Mouse (Mus musculus) thymus, adult 18-20 months (tissue): ENCODE data around the gene Cd164l2.

Source experiments
- DNase-seq, 2 experiments: peaks; one replicate each; pipeline ENCODE4 v3.0.0; 2022; ENCODE audit warnings: mixed read lengths in 2 of 2

The Cd164l2 gene

GRCm38 (mm10) chr4:133195014-133195413, 16.9 kb upstream of the Cd164l2 start:
- DNase-seq, result no peak

GRCm38 (mm10) chr4:133196136-133196535, 15.8 kb upstream of the Cd164l2 start:
- no peak for DNase-seq

- DNase-seq, result peak; percentile 71 to 81
Observed at GRCm38 (mm10) chr4:133196852-133197251, 15.1 kb upstream of the Cd164l2 start.

- no peak for DNase-seq
Observed at GRCm38 (mm10) chr4:133197355-133197754, 14.6 kb upstream of the Cd164l2 start.

GRCm38 (mm10) chr4:133197801-133198286, 14.1 kb upstream of the Cd164l2 start:
- no peak for DNase-seq

GRCm38 (mm10) chr4:133198337-133199180, 13.4 kb upstream of the Cd164l2 start:
- DNase-seq, result no peak

GRCm38 (mm10) chr4:133199743-133200142, 12.2 kb upstream of the Cd164l2 start:
- DNase-seq, result no peak

GRCm38 (mm10) chr4:133200343-133200742, 11.6 kb upstream of the Cd164l2 start:
- no peak for DNase-seq

GRCm38 (mm10) chr4:133201006-133201771, 10.7 kb upstream of the Cd164l2 start:
- no peak for DNase-seq

GRCm38 (mm10) chr4:133202254-133202653, 9.7 kb upstream of the Cd164l2 start:
- DNase-seq, result no peak

GRCm38 (mm10) chr4:133203591-133203990, 8.3 kb upstream of the Cd164l2 start:
- DNase-seq, result no peak

- DNase-seq, result no peak
Observed at GRCm38 (mm10) chr4:133204379-133204778, 7.6 kb upstream of the Cd164l2 start.

GRCm38 (mm10) chr4:133209366-133209765, 2.6 kb upstream of the Cd164l2 start:
- no peak for DNase-seq

- no peak for DNase-seq
Observed at GRCm38 (mm10) chr4:133210023-133210787, 1.7 kb upstream of the Cd164l2 start.

- DNase-seq, result no peak
Observed at GRCm38 (mm10) chr4:133210788-133211390, 1.0 kb upstream of the Cd164l2 start.

- DNase-seq, result peak in 1 of 2 experiments; percentile 28
Observed at GRCm38 (mm10) chr4:133212562-133213267, 784 bp downstream of the Cd164l2 start.

GRCm38 (mm10) chr4:133213268-133213590, 1.3 kb downstream of the Cd164l2 start:
- no peak for DNase-seq

GRCm38 (mm10) chr4:133213661-133214060, 1.7 kb downstream of the Cd164l2 start:
- DNase-seq, result no peak

GRCm38 (mm10) chr4:133217641-133218040, 5.7 kb downstream of the Cd164l2 start:
- peak in 1 of 2 experiments; percentile 27 for DNase-seq

GRCm38 (mm10) chr4:133218745-133219144, 6.8 kb downstream of the Cd164l2 start:
- DNase-seq, result no peak

GRCm38 (mm10) chr4:133220656-133221055, 8.7 kb downstream of the Cd164l2 start:
- DNase-seq, result no peak

GRCm38 (mm10) chr4:133221701-133222100, 9.8 kb downstream of the Cd164l2 start:
- DNase-seq, result no peak
